Mouse (Mus musculus) heart, postnatal 0 days (tissue): ENCODE results near the gene Map3k3.

Experiments used
- CTCF ChIP-seq: IDR thresholded peaks from 2 replicates; pipeline ENCODE4 v1.5.1; 2016; ENCODE audit warnings: antibody characterized with exemption, control low read depth, low read depth
- EP300 ChIP-seq: IDR thresholded peaks from 2 replicates; pipeline ENCODE4 v1.6.1; 2016; ENCODE audit warnings: antibody characterized with exemption, low read depth

- TF ChIP-seq EP300, result no peak
- no peak for TF ChIP-seq CTCF
Measured at GRCm38 (mm10) chr11:106132516-106132915, 48.1 kb downstream of the Map3k3 start.
